Mouse (Mus musculus): ENCODE data around the gene Syngap1. TPM values are rescaled to one million over a fixed set of nuclear protein-coding genes. Genes with fewer than 3 reads are reported as not detected.
A peak's percentile ranks its signal among the peaks of the same experiment; 100 is the strongest.

Gene Syngap1
- polyA plus RNA-seq, 1 experiment = 14.8 TPM

GRCm38 (mm10) chr17:27004903-27005485 lies 63.9 kb downstream of the Syngap1 start:
- Histone ChIP-seq H3K27me3 (replicated peaks; ENCODE audit: control insufficient read depth, insufficient read depth, low read length) (no peaks in the 10 kb centered on the region), H3K4me1 (ENCODE audit: control insufficient read depth, insufficient read depth, low read length) (no peaks in the 10 kb centered on the region), H3K27ac (ENCODE audit: insufficient read depth, low read depth, low read length) (no peak overlapping the region), H3K36me3 (ENCODE audit: control insufficient read depth, insufficient read depth, low read length) (no peaks in the 10 kb centered on the region), H3K4me3 (ENCODE audit: insufficient read depth, low read depth, low read length) (no peak overlapping the region)
- DNase-seq = no peak
- TF ChIP-seq CTCF (conservative IDR thresholded peaks at IDR 0.05; ENCODE audit: insufficient read depth, insufficient read length, low read depth, low read length) (no peak), POLR2A (IDR thresholded peaks at IDR 0.05; ENCODE audit: low read depth, low read length) (no peak)
- WGBS = 44% methylated on average over 19 of the region's 19 CpGs

GRCm38 (mm10) chr17:27005644-27006043 lies 64.6 kb downstream of the Syngap1 start:
- TF ChIP-seq POLR2A (IDR thresholded peaks at IDR 0.05; ENCODE audit: low read depth, low read length) (no peak), CTCF (conservative IDR thresholded peaks at IDR 0.05; ENCODE audit: insufficient read depth, insufficient read length, low read depth, low read length) (no peak)
- no peak for DNase-seq
- H3K4me3 ChIP-seq (ENCODE audit: insufficient read depth, low read depth, low read length) = no peak overlapping the region
- no peaks in the 10 kb centered on the region for H3K27me3 ChIP-seq (replicated peaks; ENCODE audit: control insufficient read depth, insufficient read depth, low read length)
- no peaks in the 10 kb centered on the region for H3K4me1 ChIP-seq (ENCODE audit: control insufficient read depth, insufficient read depth, low read length)
- no peak overlapping the region for H3K27ac ChIP-seq (ENCODE audit: insufficient read depth, low read depth, low read length)
- H3K36me3 ChIP-seq (ENCODE audit: control insufficient read depth, insufficient read depth, low read length) = no peaks in the 10 kb centered on the region
- 59% methylated on average over 11 of the region's 11 CpGs for WGBS

- no peak overlapping the region for H3K4me3 ChIP-seq (ENCODE audit: insufficient read depth, low read depth, low read length)
- 62% methylated on average over 2 of the region's 2 CpGs for WGBS
- H3K27ac ChIP-seq (ENCODE audit: insufficient read depth, low read depth, low read length) = no peak overlapping the region
These were observed 67.2 kb downstream of the Syngap1 start for GRCm38 (mm10) chr17:27008277-27008676.

GRCm38 (mm10) chr17:27011167-27011566 lies 70.1 kb downstream of the Syngap1 start:
- DNase-seq = no peak
- no peak for TF ChIP-seq POLR2A (IDR thresholded peaks at IDR 0.05; ENCODE audit: low read depth, low read length)
- no peak for TF ChIP-seq CTCF (conservative IDR thresholded peaks at IDR 0.05; ENCODE audit: insufficient read depth, insufficient read length, low read depth, low read length)
- Histone ChIP-seq H3K27ac (ENCODE audit: insufficient read depth, low read depth, low read length) (no peak overlapping the region), H3K36me3 (ENCODE audit: control insufficient read depth, insufficient read depth, low read length) (no peaks in the 10 kb centered on the region), H3K27me3 (replicated peaks; ENCODE audit: control insufficient read depth, insufficient read depth, low read length) (no peaks in the 10 kb centered on the region), H3K4me1 (ENCODE audit: control insufficient read depth, insufficient read depth, low read length) (no peaks in the 10 kb centered on the region), H3K4me3 (ENCODE audit: insufficient read depth, low read depth, low read length) (no peak overlapping the region)
- 91% methylated on average over 10 of the region's 10 CpGs for WGBS

More at GRCm38 (mm10) chr17:27008277-27008676, 67.2 kb downstream of the Syngap1 start:
- no peak for TF ChIP-seq CTCF (conservative IDR thresholded peaks at IDR 0.05; ENCODE audit: insufficient read depth, insufficient read length, low read depth, low read length)
- H3K4me1 ChIP-seq (ENCODE audit: control insufficient read depth, insufficient read depth, low read length) = no peaks in the 10 kb centered on the region
- no peak for DNase-seq
- no peaks in the 10 kb centered on the region for H3K36me3 ChIP-seq (ENCODE audit: control insufficient read depth, insufficient read depth, low read length)
- H3K27me3 ChIP-seq (replicated peaks; ENCODE audit: control insufficient read depth, insufficient read depth, low read length) = no peaks in the 10 kb centered on the region

- no peaks in the 10 kb centered on the region for H3K36me3 ChIP-seq (ENCODE audit: control insufficient read depth, insufficient read depth, low read length)
- no peak overlapping the region for H3K4me3 ChIP-seq (ENCODE audit: insufficient read depth, low read depth, low read length)
- no peaks in the 10 kb centered on the region for H3K4me1 ChIP-seq (ENCODE audit: control insufficient read depth, insufficient read depth, low read length)
- TF ChIP-seq CTCF (conservative IDR thresholded peaks at IDR 0.05; ENCODE audit: insufficient read depth, insufficient read length, low read depth, low read length) = no peak
- TF ChIP-seq POLR2A (IDR thresholded peaks at IDR 0.05; ENCODE audit: low read depth, low read length) = no peak
- peak; percentile 34 for DNase-seq
- 37% methylated on average over 14 of the region's 14 CpGs for WGBS
- no peak overlapping the region for H3K27ac ChIP-seq (ENCODE audit: insufficient read depth, low read depth, low read length)
- no peaks in the 10 kb centered on the region for H3K27me3 ChIP-seq (replicated peaks; ENCODE audit: control insufficient read depth, insufficient read depth, low read length)
These were observed 71.1 kb downstream of the Syngap1 start for GRCm38 (mm10) chr17:27011998-27012672.

GRCm38 (mm10) chr17:27012909-27013308 lies 71.9 kb downstream of the Syngap1 start:
- TF ChIP-seq POLR2A (IDR thresholded peaks at IDR 0.05; ENCODE audit: low read depth, low read length) = no peak
- no peak for TF ChIP-seq CTCF (conservative IDR thresholded peaks at IDR 0.05; ENCODE audit: insufficient read depth, insufficient read length, low read depth, low read length)
- Histone ChIP-seq H3K4me3 (ENCODE audit: insufficient read depth, low read depth, low read length) (no peak overlapping the region), H3K27ac (ENCODE audit: insufficient read depth, low read depth, low read length) (no peak overlapping the region), H3K36me3 (ENCODE audit: control insufficient read depth, insufficient read depth, low read length) (no peaks in the 10 kb centered on the region), H3K4me1 (ENCODE audit: control insufficient read depth, insufficient read depth, low read length) (no peaks in the 10 kb centered on the region), H3K27me3 (replicated peaks; ENCODE audit: control insufficient read depth, insufficient read depth, low read length) (no peaks in the 10 kb centered on the region)
- 25% methylated on average over 6 of the region's 6 CpGs for WGBS
- DNase-seq = no peak

Data from kidney, adult 2 months (tissue).